Mouse (Mus musculus) testis, adult 2 months (tissue): ENCODE measurements around the gene Bclaf1.

ENCODE experiments used
- CTCF ChIP-seq: fragments of 200-500 bp; IDR thresholded peaks from 2 replicates; pipeline ENCODE4 v1.5.1; 2012; ENCODE audit warnings: low read depth, mild to moderate bottlenecking, inconsistent platforms, low read length, moderate library complexity; ENCODE audit not compliant: control insufficient read depth, insufficient read depth, insufficient replicate concordance
- POLR2A ChIP-seq: fragments of 200-500 bp; IDR thresholded peaks from 2 replicates; pipeline ENCODE4 v1.6.1; 2012; ENCODE audit warnings: low read depth, mild to moderate bottlenecking, inconsistent platforms, low read length, moderate library complexity; ENCODE audit not compliant: control insufficient read depth

DNA sequence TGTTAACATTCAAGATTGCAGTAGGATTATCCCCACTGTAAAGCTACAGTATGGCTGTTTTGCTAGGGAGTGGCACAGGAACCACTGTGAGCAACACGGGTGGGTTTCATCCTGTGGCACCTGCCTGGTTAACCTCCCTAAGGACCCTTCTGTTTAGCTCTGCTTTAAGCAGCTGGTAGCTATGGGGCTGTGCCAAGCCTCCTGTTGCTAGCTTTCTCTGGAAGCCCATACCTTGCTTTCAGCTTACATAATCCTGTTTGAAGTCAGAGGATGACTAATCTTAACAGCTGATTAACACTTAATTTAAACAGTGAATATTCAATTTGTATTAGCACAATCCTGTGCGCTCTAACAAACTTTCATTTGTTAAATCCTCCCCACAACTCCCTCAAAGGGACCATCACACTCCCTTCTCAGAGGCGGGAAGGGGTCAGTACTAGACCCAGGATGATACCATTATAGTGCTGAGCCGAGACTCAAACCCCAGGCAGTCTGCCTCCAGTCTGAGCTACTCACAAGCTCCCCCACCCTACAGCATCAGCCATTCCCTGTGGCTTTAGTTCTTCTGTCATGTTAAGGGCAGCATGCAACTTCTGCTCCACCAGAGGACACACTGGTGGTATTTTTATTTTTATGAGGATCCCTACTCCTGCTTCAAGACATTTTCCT is 50.3 kb downstream of the Bclaf1 start:
- TF ChIP-seq POLR2A (no peak), CTCF (no peak)
